Mouse (Mus musculus) cerebellum, postnatal 4 days (tissue): ENCODE results near the gene Vmn2r15.

Experiments used
- DNase-seq, 2 experiments: peaks; one replicate each; pipeline ENCODE4 v3.0.0; 2022; ENCODE audit warnings: low spot score in 2 of 2, mixed read lengths in 1 of 2

Vmn2r15 gene

GRCm38 (mm10) chr5:109297544-109297943, at the start of gene Vmn2r15:
Vmn2r15 (minus strand) TSS chr5:109297644.
- DNase-seq, result no peak

- no peak for DNase-seq
These were observed 32.4 kb upstream of the Vmn2r15 start, which contains the start of gene Vmn2r16 for GRCm38 (mm10) chr5:109329862-109330261. Vmn2r16 (plus strand) TSS chr5:109330162.

- no peak for DNase-seq
These were observed 2.8 kb downstream of the Vmn2r15 start for GRCm38 (mm10) chr5:109294655-109295054.
